Mouse (Mus musculus): ENCODE measurements at regions not wholly inside any gene's neighbourhood (a gene's known extent, or its start where the extent isn't known, plus 50 kb on each side); places are given as distances from the start of the nearest gene placed in this dataset.

GRCm38 (mm10) chr10:38516636-38517035, 304.9 kb downstream of the Rfpl4b start:
- H3K4me1 ChIP-seq (ENCODE audit: control insufficient read depth, insufficient read depth, insufficient read length, low read length) = no peaks in the 10 kb centered on the region
- no peaks in the 10 kb centered on the region for H3K36me3 ChIP-seq (ENCODE audit: control insufficient read depth, insufficient read depth, low read length)
- whole genome bisulfite sequencing = 70% methylated on average over 2 of the region's 2 CpGs
- H3K27ac ChIP-seq (ENCODE audit: insufficient read depth, low read depth, low read length) = no peak overlapping the region
- no peaks in the 10 kb centered on the region for H3K27me3 ChIP-seq (ENCODE audit: control insufficient read depth, insufficient read depth, low read length)
- H3K4me3 ChIP-seq (ENCODE audit: low read depth, low read length) = no peak overlapping the region
- TF ChIP-seq POLR2A (IDR thresholded peaks at IDR 0.05; ENCODE audit: low read depth, low read length) = no peak
- TF ChIP-seq CTCF (IDR thresholded peaks at IDR 0.05; ENCODE audit: extremely low read depth, insufficient read length, insufficient replicate concordance, low read depth, low read length) = no peak
